Comparison of ENCODE assay signal across 8 mouse cellular contexts in the genomic region with DNA sequence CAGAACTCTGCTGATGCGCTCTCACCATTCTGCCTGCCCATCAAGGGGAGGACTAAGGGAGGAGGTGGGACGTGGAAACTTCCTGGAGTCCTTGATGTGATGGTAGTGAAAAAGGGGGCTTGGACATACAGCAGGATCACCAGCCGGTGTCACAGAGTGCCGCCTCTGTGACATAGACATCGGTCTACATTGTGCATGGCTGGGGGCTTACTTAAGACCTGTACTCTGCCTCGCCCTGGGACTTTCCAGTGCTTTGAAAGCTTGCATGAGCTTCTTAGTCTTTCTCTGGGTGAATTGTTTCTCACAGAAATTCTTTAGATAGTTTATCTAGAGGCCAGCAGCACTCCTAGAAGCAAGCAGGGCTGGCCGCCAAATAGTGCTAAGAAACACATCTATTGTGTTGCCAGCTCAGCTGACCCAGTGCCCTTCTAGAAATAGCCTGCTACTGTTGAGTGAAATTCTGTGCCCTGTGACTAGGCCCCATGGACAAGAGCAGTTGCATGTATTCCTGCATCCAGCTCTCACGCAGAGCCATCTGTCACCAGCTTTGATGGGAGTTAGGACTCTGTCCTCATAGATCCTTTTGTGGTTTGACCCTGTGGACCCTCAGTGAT. TPM values are rescaled to one million over a fixed set of nuclear protein-coding genes. Genes with fewer than 3 reads are reported as not detected.
DNase-seq lines count a peak whose midpoint lies in the region; ATAC-seq and TF ChIP-seq lines count a peak whose summit lies in the region.
"Had no signal": no experiment of that assay in that cellular context is flagged by ENCODE, and none has a peak within 500 bp of the region (broad histone marks: within the 10 kb centered on the region; RNA-seq: fewer than 3 reads in every experiment).

No protein-coding gene starts in this region.

- WGBS in midbrain, embryonic 15.5 days: 71% methylated on average over 8 of the region's 8 CpGs
- WGBS in midbrain, embryonic 13.5 days: 80% methylated on average over 8 of the region's 8 CpGs
- WGBS in kidney, adult 2 months: 59% methylated on average over 8 of the region's 8 CpGs

- H3K27ac ChIP-seq in midbrain, embryonic 15.5 days: peak overlapping the region; percentile 32; the same call in 1 of the 2 replicates
- H3K27ac ChIP-seq in midbrain, embryonic 13.5 days: no peak overlapping the region
- no peak overlapping the region for H3K27ac ChIP-seq in kidney, adult 2 months (ENCODE audit: insufficient read depth, low read depth, low read length)

- H3K27me3 ChIP-seq in midbrain, embryonic 15.5 days (replicated peaks): no peaks in the 10 kb centered on the region
- no peaks in the 10 kb centered on the region for H3K27me3 ChIP-seq in midbrain, embryonic 13.5 days
- H3K27me3 ChIP-seq in kidney, adult 2 months (replicated peaks; ENCODE audit: control insufficient read depth, insufficient read depth, low read length): no peaks in the 10 kb centered on the region

- no peaks in the 10 kb centered on the region for H3K36me3 ChIP-seq in midbrain, embryonic 15.5 days (replicated peaks)
- H3K36me3 ChIP-seq in midbrain, embryonic 13.5 days: peaks cover 49% of the 10 kb centered on the region
- H3K36me3 ChIP-seq in kidney, adult 2 months (ENCODE audit: control insufficient read depth, insufficient read depth, low read length): no peaks in the 10 kb centered on the region

- DNase-seq in heart, adult 9 months (ENCODE audit: low spot score in 2 of 2): peak; percentile 50 to 70
- DNase-seq in kidney, adult 2 months: peak; percentile 75
- peak; percentile 68 for DNase-seq in ovary, postnatal 36 days (ENCODE audit: low spot score)
- no peak for DNase-seq in thymus, postnatal 0 days (ENCODE audit: low spot score)
- DNase-seq in layer of hippocampus, adult 8-10 months (ENCODE audit: low spot score in 2 of 2): no peak

- H3K4me1 ChIP-seq in midbrain, embryonic 15.5 days: no peaks in the 10 kb centered on the region
- no peaks in the 10 kb centered on the region; the same call in 1 of the 2 replicates for H3K4me1 ChIP-seq in midbrain, embryonic 13.5 days (replicated peaks)
- peaks cover 3% of the 10 kb centered on the region; the same call in 1 of the 2 replicates for H3K4me1 ChIP-seq in kidney, adult 2 months (ENCODE audit: control insufficient read depth, insufficient read depth, low read length)

- TF ChIP-seq POLR2A in kidney, adult 2 months (IDR thresholded peaks at IDR 0.05; ENCODE audit: low read depth, low read length): no peak

- H3K9me3 ChIP-seq in midbrain, embryonic 15.5 days: no peaks in the 10 kb centered on the region
- no peaks in the 10 kb centered on the region for H3K9me3 ChIP-seq in midbrain, embryonic 13.5 days

- no peak overlapping the region for H3K9ac ChIP-seq in midbrain, embryonic 15.5 days
- no peak overlapping the region for H3K9ac ChIP-seq in midbrain, embryonic 13.5 days (replicated peaks)

- no peak overlapping the region for H3K4me2 ChIP-seq in midbrain, embryonic 15.5 days
- no peak overlapping the region for H3K4me2 ChIP-seq in midbrain, embryonic 13.5 days (replicated peaks)

- H3K4me3 ChIP-seq in midbrain, embryonic 15.5 days: no peak overlapping the region
- no peak overlapping the region for H3K4me3 ChIP-seq in midbrain, embryonic 13.5 days (replicated peaks)
- no peak overlapping the region for H3K4me3 ChIP-seq in kidney, adult 2 months (ENCODE audit: insufficient read depth, low read depth, low read length)

- TF ChIP-seq CTCF in kidney, adult 2 months (conservative IDR thresholded peaks at IDR 0.05; ENCODE audit: insufficient read depth, insufficient read length, low read depth, low read length): no peak

- no peak for ATAC-seq in midbrain, embryonic 15.5 days (replicated peaks)
- no peak for ATAC-seq in midbrain, embryonic 13.5 days

RNA-seq across cellular contexts. Expression of a gene that starts 40.0 kb away (rescaled TPM):
- 0.13 TPM in 1 of 2 replicates, not detected in the other for polyA plus RNA-seq in midbrain, embryonic 15.5 days (2015; fragmentation: Nextera tagmentation; extraction: Ambion mirVana)
- not detected in 2 replicates for polyA plus RNA-seq in midbrain, embryonic 13.5 days (2015; fragmentation: Nextera tagmentation; extraction: Ambion mirVana)
- not detected in 2 replicates for polyA plus RNA-seq in kidney, adult 2 months (2012; rRNA removed)
- 0.07 TPM in 1 of 2 replicates, not detected in the other for polyA plus RNA-seq in thymus, postnatal 0 days (2015; fragmentation: Nextera tagmentation; extraction: Ambion mirVana)
- under 1 TPM in 1 of 4 experiments, not detected in 3; 0.43 TPM for total RNA-seq in layer of hippocampus, adult 8-10 months (2022)
- polyA plus RNA-seq: neural tube, embryonic 11.5 days had no signal

Comparison
In these comparisons a context has a peak if more than half of its experiments do, and no peak if none do; other contexts are left out.
1. DNase-seq: peak in heart, adult 9 months (2 of 2), kidney, adult 2 months (single experiment) and ovary, postnatal 36 days (single experiment); none in thymus, postnatal 0 days (single experiment) and layer of hippocampus, adult 8-10 months (0 of 2).